Mouse (Mus musculus): ENCODE results near the gene Nsun2.

Nsun2 gene

DNA sequence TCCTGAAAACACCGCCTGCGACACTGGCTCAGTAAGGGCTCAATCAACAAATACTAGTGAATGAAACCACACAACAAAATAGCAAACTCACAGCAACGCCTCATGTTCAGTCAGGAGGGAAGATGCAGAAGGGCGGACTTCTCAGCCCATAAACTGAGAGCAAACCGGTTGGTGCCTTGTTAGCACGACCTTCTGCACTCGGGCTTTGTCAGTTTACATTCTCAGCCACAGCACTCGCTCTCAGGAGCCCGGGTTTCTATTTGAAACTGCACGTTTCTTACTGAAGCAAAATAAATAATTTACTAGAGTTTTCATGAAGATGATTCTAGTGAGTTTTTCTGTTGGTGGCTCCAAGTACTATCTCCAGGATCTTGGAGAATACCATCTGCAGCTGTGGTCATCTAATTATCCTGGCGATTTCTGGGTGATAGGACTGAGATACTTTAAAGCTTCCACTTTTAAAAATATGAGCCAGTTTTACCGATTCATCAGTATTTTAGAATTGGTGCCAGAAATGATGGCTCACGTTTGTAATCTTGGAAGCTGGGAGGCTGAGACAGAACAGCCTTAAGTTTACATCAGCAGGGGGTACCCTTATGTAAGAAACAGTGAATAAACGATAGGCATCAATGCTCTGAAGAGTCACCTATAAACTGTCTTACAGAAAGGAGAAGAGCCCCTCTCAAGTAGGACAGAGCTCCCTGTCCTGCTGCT lies 9.9 kb upstream of the Nsun2 start:
- no peak for DNase-seq (ENCODE audit: low read depth, low spot score)

DNA sequence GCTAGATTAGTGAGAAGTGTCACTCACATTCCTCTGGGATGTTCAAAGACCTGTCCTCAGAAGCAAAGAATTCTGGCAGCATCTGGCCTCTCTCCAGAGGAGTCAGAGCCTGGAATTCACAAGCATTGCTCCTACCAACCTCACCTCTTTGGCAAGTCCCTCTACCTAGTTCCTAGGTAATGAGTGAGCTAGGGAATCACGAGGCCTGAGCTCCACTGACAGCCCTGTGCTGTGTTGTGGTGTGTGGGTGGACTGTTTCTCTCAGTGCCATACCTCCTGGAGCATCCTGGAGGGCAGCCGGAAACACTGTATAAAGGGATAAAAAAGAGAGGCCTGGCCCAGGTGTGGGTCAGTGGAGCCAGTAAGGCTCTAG lies 9.4 kb upstream of the Nsun2 start:
- DNase-seq (ENCODE audit: low read depth, low spot score) = no peak

DNA sequence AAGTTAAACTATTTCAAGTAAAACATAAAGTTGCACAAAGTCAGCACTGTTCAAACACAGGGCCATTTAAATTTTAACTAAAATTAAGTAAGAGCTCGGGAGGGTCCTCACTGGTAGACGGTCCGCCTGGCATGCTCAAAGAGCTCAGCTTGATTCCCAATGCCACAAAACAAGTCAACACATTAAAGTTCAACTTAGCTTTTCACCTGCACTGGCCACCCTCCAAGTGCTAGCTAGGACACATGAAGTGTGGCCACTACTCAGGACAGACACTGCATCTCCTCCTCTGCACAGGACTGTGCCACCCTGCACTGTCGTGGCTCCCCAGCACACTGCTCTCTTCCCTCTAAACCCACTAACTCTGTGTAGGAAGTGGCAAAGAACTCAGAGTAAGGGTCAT lies 7.7 kb upstream of the Nsun2 start:
- DNase-seq (ENCODE audit: low read depth, low spot score) = no peak

DNA sequence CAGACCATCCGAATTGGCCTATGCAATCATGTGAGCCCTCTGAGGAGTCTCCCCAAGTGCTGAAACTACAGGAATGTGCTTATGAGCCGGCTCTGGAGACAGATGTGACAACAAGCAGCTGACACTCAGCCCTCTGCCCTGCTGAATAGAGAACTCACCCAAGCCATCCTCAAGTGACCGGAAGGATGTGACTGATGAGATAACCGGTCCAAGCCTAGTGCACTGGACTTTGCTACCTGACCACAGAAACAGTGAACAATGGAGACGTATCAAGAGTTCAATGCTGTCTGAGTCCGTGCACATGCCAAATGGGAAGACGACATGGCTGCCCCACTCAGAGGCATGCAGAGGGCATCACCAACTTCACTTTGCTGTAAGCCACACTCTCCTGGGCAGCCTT lies 5.0 kb upstream of the Nsun2 start:
- DNase-seq (ENCODE audit: low read depth, low spot score) = no peak

DNA sequence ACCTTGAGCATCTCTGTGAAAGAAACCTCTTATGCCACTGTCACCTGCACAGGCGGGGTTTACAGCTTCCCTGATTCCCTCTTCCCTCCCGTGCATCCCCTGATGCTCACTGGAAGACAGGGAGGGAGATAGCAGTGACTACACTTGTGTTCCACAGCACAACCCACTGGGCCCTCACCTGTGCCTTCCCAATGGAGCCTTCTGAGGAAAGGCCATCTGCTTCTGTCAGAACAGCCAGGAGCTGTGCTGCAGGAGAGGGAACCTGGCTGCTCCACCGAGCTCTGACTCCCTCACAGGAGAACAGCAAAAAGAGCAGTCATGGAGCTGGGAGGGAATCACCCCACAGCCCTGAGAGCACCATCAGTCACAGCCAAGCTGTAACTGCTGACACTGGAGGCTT lies 3.4 kb upstream of the Nsun2 start:
- DNase-seq (ENCODE audit: low read depth, low spot score) = no peak

DNA sequence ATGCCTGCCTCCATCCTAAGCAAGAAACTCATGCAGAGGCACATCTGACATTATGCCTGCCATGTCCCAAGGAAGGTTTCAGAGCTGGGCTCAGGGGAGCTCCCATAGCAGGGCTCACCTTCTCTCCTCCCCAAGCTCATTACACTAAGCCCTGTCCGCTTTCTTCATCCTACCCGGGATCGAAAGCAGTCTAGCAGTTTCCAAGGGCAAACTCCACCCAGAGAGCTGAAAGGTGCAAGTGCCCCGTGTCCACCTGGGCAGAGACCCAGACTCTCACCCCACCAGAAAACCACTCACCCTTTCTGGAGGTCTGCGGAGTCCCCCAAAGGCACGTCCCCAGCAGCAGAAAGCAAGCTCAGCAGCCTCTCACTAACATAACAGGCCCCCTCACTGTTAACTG lies 2.6 kb upstream of the Nsun2 start:
- DNase-seq (ENCODE audit: low read depth, low spot score) = no peak

DNA sequence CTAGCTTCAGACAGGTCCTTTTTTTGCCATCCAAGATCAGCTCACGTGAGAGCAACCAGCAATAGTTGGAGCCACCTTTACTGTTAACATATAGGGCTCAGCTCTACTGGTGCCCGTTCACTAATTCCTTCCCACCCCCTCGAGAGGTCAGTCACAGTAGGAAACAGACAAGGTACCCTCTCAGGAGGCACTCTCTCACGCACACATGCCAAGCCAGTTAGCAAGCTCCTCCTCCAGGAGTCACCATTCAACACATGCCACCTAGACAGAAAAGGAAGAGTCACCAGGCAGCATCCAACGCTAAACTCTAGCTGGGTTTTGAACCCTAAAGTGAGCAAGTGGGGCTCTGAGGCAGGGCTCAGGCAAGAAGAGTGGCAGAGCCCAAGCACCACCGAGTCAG lies 2.1 kb upstream of the Nsun2 start:
- DNase-seq (ENCODE audit: low read depth, low spot score) = no peak

DNA sequence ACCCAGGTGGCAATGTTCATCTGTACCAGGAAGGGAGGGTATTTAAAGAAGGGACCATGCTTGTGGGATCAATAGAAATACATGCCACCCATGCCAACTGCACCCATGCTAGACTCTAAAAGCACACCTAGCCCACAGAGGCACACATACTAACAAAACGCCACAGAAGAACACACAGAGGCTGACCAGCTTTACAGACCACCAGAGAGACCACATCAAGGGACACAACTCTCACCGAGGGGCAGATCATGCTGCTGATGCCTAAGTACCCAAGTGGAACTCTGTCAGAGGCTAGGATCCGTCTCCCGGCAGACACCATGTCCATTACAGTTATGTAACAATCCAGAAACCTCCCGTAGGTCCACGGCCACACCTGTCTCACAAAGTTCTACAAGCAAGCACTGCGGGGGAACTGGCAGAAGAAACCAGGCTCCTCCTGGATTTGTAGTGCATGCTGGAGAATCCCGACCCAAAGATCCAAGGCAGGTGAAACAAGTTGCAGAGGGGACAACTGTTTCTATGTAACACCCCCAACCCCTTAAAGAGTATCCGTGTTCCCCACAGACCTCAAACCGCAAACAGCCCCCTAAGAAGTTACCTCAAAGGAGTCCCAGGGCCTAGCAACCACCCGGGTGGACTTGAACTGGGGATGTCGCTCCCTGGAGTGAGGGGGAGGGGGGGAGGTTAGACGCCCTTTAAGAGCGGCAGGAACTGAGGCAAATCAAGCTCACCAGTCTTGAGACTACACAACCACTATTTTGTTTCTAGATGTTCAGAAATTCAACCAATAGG lies 1.2 kb upstream of the Nsun2 start:
- no peak for DNase-seq (ENCODE audit: low read depth, low spot score)

DNA sequence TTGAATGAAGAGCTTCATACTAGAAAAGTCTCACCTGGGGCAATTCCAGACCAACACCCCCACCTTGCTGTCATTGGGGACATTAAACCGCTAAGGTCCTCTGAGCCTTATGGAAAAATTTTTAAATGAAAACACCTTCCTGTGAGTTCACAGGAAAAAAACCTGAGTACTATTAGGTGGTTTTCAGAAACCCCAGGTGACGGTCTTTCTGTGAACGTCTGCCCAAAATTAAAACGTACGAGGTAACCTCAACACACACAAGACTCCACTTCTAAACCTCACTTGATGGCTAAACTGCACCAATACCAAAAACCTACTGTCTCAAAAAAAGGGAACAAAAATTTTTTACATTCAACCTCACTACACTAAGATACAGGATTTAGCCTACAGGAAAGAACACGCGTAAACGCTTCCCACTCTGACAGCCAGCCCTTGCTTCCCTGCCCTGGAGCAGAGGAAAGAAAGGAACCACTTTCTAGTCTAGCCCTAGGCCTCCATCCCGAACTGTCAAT lies 597 bp upstream of the Nsun2 start:
- no peak for DNase-seq (ENCODE audit: low read depth, low spot score)

DNA sequence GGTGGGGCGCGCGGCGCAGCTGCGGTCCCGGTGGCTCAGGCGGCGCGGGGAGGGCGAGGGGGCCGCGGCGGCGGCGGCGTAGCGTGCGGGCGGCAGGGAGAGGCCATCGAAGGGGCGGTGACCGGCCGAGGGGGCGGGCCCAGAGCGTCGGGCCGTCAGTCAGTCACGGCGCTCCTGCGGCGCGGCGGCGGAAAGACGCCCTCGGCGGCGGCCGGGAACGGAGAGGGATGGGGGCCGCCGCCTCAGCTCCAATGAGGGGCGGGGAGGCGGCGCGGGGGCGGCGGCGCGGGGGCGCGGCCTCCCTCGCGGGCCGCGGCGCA lies 748 bp downstream of the Nsun2 start, which contains the start of gene Tent4a:
Tent4a (minus strand) TSS at position 284 of the 320 bp plus-strand sequence.
- no peak for DNase-seq (ENCODE audit: low read depth, low spot score)

DNA sequence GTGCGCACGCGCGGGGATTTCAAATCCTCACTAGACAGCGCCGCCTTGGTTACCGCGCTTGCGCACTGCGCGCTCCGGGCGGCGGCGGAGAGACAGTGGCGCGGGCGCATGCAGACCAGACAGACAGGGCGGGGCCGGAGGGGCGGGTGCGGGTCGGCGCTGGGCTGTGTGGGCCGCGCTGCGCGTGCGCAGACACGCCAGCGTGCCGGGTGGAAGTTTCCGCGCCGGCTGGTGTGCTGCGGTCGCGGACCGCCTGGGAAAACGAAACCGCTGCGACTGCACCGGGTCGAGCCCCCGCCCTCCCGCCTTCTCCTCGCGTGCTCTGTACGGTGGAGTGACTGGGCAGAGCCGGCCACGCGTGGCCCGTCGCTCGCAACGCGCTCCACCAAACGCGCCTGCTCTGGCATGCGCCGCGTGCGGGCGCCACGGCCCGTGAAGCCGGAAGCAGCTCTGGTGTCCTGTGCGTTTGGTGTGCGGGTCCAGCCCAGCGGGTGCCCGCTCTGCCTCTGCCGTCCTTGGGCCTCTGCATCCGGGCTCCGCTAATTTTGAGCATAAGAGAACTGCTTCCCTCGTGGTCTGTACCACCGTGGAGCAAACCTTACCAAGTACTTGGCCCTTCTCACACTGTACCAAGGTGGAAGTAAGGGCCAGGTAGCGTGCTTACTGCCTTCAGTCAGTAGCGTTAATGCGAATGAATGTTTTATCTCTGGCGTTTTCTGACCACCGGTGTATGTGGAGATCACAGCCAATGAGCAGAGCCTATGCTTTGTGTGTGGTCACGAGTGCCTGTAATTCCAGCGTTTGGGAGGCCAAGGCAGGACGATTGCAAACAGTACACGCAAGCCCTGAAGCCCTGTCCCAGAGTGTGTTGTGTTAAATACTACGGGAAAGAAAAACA lies 1.4 kb downstream of the Nsun2 start:
- DNase-seq (ENCODE audit: low read depth, low spot score) = peak; percentile 99

DNA sequence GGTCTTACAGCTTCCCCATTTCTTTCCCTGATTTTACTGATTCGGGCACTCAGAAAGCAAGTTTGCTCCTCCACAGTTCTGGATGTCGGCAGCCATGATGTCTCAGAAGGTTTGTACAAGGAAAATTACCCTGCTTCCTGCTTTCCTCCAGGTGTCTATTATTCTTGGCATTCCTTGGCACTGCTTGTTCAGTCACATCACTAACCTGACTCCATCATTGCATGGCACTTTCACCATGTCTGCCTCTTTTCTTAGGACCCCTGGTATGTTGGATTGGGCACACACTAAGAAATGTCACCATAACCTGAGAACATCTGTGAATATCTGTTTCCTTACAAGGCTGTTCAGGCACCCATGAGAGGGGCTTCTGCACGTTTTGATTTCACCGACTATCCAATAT lies 2.5 kb downstream of the Nsun2 start:
- no peak for DNase-seq (ENCODE audit: low read depth, low spot score)

DNA sequence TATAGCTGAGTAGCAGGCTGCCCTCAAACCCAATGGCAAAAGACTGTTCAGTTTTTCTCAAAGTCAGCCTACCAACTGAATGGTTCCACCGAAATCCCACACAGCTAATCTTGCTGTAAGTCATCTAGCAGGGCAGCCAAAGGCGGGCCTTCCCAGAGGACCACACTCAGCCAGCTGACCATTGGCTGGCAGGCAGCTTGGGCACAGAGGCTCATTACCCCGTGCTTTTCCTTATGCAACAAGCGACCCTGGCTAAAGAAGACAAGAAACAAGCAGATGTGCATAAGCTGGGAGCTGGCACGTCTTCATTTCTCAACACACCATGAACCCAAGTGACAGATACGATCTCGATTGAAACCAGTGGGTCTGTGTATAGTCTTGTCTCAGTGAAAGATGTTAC lies 3.8 kb downstream of the Nsun2 start:
- no peak for DNase-seq (ENCODE audit: low read depth, low spot score)

DNA sequence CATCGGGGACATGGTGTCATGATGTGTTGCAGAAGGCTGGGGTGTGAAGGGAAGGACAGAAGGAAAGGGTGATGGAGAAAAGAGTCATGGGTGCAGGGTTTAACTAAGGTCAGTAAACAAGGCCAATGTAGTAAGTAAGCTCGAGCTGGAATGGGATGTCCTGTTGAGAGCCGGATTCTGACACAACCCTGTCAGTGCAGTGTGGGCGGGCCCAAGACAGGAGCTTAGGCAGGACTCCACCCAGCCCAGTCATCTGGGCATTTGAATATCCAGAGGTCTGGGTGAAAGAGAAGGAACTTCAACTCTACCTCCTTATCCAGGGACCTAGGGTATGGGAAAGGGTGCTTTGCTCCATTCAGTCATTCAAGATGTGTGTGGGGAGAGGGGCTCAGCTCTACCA lies 4.8 kb downstream of the Nsun2 start:
- DNase-seq (ENCODE audit: low read depth, low spot score) = peak; percentile 60

DNA sequence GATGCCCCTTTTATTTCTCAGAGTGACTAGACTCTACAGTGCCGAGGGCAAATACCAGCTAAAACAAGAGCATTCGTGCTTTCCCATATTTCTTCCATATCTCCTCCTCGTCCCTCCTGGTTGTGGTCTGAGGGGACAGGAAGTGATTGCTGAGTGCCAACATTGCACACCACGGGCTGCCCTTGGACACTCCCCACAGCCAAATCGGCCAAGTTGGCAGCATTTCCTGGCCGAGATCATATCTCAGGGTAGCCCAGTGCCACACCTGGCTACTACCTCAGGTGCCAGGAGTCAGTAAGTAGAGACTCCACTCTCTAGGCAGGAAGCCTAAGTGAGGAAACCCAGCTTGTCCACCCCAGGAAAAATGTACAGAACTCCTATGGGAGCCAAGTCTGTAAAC lies 7.7 kb downstream of the Nsun2 start:
- DNase-seq (ENCODE audit: low read depth, low spot score) = no peak

DNA sequence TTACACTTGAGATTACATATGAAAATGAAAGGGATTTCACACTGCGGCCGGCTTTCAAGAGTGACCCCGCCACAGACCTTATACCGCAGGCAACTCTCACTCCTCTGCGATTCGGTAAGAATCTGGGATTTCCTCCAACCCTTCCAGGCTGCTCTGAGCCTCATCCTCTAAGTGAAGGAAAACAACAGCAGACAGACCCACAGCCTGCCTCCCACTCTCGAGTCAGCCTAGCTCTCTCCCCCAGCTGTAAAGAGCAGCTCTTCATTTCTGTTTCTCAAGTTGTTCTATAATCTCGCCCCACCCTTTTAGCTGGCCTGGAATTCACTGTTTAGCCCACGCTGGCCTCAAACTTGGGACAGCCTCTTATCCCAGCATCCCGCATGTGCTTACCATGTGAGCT lies 8.2 kb downstream of the Nsun2 start:
- no peak for DNase-seq (ENCODE audit: low read depth, low spot score)

DNA sequence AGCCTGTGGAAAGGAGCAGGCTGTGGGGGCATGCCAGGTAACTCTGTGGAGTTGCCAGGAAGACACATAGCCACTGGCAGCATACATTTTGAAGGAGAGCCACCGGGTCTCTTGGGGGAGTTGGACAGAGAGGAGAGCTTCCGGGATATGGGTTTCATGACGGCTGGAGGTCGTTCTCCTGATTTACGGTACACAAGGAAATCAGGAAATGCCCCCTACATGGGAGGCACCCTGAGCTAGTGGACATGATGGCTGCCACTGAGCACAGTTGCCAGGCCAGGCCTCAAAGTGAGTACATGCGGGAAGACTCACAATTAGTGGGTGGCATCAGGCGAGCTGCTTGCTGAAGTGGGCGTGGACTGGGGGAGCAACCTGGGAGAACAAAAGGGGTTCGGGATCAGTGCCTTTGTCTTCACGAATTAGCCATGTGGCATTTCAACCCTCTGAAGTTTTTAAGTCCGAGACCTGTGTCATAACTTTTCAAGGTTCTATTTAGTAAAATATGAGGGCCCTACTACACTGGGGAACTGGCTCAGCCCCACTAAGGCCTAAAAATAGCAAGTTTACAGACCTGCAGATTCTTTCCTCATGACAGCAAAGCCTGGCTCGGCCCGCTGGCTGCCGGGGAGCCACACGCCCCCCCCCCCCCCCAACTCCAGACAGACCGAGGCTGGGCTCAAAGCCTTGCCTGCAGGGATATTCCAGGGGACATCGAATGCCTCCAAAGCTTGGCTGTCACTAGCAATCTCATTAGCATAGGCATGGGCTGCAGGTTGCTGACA lies 9.2 kb downstream of the Nsun2 start:
- DNase-seq (ENCODE audit: low read depth, low spot score) = no peak

DNA sequence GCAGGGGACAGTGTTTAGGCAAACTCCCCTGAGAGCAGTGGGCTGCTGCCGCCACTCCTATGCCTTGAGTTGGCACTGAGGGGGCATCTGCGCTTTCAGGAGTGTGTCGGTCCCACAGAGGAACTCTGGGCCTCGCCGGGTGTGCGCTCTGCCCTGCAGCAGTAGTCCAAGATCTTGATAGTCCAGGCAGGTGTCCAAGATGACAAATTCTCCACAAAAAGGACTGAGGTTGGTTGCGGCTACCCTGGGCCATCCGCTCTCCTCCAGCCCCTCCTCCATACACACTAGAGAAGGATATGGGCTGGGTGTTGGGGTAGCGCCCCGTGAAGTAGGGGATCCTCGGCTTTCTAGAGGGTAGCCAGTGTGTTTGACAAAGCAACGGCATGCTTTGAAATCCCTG lies 10.0 kb downstream of the Nsun2 start:
- no peak for DNase-seq (ENCODE audit: low read depth, low spot score)

DNA sequence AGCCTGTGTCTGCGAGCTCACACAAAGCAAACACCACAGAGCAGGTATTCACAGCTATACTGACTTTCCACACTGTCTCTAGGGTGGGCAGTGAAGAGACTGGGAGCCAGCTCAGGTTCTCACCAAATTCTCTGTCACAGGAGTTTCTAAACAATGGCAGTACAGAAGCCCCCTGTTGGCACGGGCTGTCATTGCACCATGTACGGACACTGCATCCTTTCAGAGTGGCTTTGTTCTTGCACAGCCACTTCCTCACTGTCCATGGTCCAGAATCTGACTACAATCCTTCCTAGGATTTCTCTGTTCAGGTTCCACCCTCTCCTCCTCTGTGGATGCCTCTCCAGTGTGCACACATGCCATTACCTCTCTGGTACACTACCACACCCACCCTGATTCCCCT lies 11.5 kb downstream of the Nsun2 start:
- DNase-seq (ENCODE audit: low read depth, low spot score) = peak; percentile 90

DNA sequence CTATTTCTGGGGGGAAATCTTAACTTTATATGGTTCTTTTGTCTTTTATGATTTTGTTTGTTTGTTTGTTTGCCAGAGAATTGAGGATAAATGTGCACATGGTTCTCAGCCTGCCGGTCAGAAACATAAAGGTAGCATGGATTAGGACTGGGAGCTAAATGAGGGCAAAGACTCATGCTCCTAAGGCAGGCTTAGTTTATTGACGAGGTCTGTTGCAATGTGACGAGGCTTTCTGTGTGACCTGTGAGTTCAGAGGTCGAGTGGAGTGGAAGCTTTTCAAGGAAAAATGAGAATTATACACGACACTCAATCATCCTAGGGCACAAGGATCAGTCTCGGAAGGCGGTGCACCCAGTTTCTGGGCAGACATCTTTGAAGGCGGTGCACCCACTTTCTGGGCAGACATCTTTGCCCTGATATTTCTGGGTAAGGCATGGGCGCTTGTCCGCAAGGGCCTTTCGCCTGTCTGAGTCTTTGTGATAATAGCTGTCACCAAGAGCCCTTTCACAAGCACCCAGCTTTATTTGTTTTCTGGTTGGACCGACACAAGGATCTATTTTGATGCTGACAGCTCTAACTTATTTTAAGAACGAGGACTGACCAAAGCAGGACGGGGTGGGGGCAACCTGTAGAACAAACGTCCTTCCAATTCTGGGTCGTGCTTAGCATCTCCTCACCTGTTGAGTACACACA lies 14.1 kb downstream of the Nsun2 start:
- no peak for DNase-seq (ENCODE audit: low read depth, low spot score)

DNA sequence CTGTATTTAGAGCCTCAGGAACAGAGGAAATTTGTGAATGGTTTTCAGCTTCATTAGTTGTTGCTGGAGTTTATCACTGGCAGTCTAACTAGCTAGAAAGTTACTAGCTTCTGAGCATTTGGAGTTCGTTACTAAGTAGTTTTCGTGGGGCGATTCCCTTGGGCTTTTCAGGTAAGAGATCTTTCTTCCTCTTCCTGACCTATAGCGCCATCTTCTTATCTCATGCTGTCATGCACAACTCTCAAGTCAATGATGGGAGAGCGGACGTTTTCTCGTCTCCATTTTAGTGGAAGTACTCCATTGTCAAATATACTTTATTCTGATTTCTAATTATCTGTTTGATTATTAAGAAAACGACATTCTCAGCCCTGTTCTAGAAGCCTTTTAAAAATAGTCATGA lies 16.4 kb downstream of the Nsun2 start:
- no peak for DNase-seq (ENCODE audit: low read depth, low spot score)

All from ZHBTc4 (cell line).